Mouse (Mus musculus) bone marrow, adult 2 months (tissue): ENCODE measurements around the gene Map2k5.

Experiments
- CTCF ChIP-seq: fragments of 200-500 bp; IDR thresholded peaks from 2 replicates; pipeline ENCODE4 v1.5.1; 2011; ENCODE audit warnings: low read length, control low read depth; ENCODE audit not compliant: control insufficient read depth, insufficient read depth
- POLR2A ChIP-seq: fragments of 200-500 bp; IDR thresholded peaks from 2 replicates; pipeline ENCODE4 v1.6.1; 2011; ENCODE audit warnings: low read depth, mild to moderate bottlenecking, control low read depth, low read length, borderline replicate concordance; ENCODE audit not compliant: control insufficient read depth

GRCm38 (mm10) chr9:63258768-63259167, 118.9 kb downstream of the Map2k5 start:
- TF ChIP-seq POLR2A (no peak), CTCF (no peak)
